Mouse (Mus musculus) testis, adult 2 months (tissue): ENCODE measurements around the gene Saa2. TPM values are rescaled to one million over a fixed set of nuclear protein-coding genes. Genes with fewer than 3 reads are reported as not detected.

ENCODE experiments used
- H3K27ac ChIP-seq: fragments of 200-500 bp; 2 replicates; pipeline ENCODE4 v1.5.1; 2012; ENCODE audit warnings: low read depth, low read length; ENCODE audit not compliant: control insufficient read depth, insufficient read depth
- H3K27me3 ChIP-seq: fragments of 200-500 bp; 2 replicates; pipeline ENCODE4 v1.6.1; 2012; ENCODE audit warnings: mild to moderate bottlenecking, low read length, moderate library complexity; ENCODE audit not compliant: control insufficient read depth, insufficient read depth
- H3K36me3 ChIP-seq: fragments of 200-500 bp; 2 replicates; pipeline ENCODE4 v1.6.1; 2012; ENCODE audit warnings: mild to moderate bottlenecking, low read length; ENCODE audit not compliant: control insufficient read depth, insufficient read depth
- H3K4me1 ChIP-seq: fragments of 200-500 bp; 2 replicates; pipeline ENCODE4 v1.6.1; 2012; ENCODE audit warnings: low read length; ENCODE audit not compliant: control insufficient read depth, insufficient read depth
- H3K4me3 ChIP-seq: fragments of 200-500 bp; 2 replicates; pipeline ENCODE4 v1.5.1; 2012; ENCODE audit warnings: low read depth, mild to moderate bottlenecking, low read length, moderate library complexity, mixed read lengths; ENCODE audit not compliant: control insufficient read depth
- CTCF ChIP-seq: fragments of 200-500 bp; IDR thresholded peaks from 2 replicates; pipeline ENCODE4 v1.5.1; 2012; ENCODE audit warnings: low read depth, mild to moderate bottlenecking, inconsistent platforms, low read length, moderate library complexity; ENCODE audit not compliant: control insufficient read depth, insufficient read depth, insufficient replicate concordance
- POLR2A ChIP-seq: fragments of 200-500 bp; IDR thresholded peaks from 2 replicates; pipeline ENCODE4 v1.6.1; 2012; ENCODE audit warnings: low read depth, mild to moderate bottlenecking, inconsistent platforms, low read length, moderate library complexity; ENCODE audit not compliant: control insufficient read depth
- polyA plus RNA-seq: library from polyadenylated mRNA; depleted of rRNA; stranded (reverse); fragments of >200 nt; gene quantifications from 2 replicates; pipeline ENCODE4 v1.2.3, GENCODE M21; 2012; rRNA removed

The Saa2 gene
- polyA plus RNA-seq: not detected in 2 replicates

DNA sequence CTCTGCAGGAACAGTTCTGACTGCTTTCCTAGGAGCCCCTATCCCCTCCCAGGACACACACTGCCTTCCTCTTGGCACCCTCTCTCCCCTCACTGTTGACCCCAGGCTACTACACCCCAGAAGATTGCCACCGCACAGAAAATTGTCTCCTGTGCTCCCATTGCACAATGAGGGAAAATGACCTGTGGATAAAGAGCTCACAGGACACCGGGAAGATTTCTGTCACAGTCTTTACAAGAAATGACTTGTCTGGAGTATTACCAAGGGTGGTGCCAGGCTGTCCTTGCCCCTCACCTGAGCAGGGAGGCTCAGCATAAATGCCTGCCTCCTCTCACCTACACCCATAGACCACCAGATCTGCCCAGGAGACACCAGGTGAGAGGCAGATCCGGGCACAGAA lies at the start of gene Saa2:
TSS of gene Saa2 (plus strand) at position 301 of the 400 bp plus-strand sequence.
- no peak within 1 kb of the TSS for H3K4me3 ChIP-seq
- no peaks in the 10 kb centered on the region for H3K4me1 ChIP-seq
- H3K36me3 ChIP-seq: no peaks in the 10 kb centered on the region
- TF ChIP-seq CTCF (no peak), POLR2A (no peak)
- H3K27me3 ChIP-seq: no peaks in the 10 kb centered on the region
- no peak within 1 kb of the TSS for H3K27ac ChIP-seq

DNA sequence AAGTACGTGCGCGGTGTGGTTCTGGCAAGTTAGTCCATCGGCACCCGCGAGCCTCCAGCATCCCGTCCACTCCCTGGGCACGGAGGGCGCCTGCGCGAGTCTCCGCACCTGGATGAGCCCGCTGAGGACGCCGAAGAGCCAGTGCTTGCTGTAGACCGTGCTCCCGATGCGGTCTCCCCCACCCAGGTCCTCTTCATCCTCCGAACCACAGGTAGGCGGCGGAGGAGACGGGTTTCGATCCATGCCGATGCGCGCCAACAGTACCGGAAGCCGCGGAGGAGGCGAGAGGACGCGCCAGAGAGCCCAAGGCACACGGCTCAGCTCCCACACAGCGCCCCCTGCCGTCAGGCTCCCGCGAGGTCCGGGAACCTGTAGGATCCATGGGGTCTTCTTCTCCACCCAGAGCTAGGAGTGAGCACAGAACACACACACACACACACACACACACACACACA lies 41.2 kb upstream of the Saa2 start, which contains the start of gene Saal1:
TSS of gene Saal1 (minus strand) at position 291 of the 455 bp plus-strand sequence.
- H3K36me3 ChIP-seq: no peaks in the 10 kb centered on the region; the same call in none of the 2 replicates
- TF ChIP-seq CTCF (peak; percentile 96), POLR2A (peak; percentile 67)
- H3K4me1 ChIP-seq: no peaks in the 10 kb centered on the region; the same call in 1 of the 2 replicates
- no peaks in the 10 kb centered on the region for H3K27me3 ChIP-seq
- peak within 1 kb of the TSS; percentile 99 for H3K4me3 ChIP-seq
- peak within 1 kb of the TSS; percentile 96 for H3K27ac ChIP-seq

DNA sequence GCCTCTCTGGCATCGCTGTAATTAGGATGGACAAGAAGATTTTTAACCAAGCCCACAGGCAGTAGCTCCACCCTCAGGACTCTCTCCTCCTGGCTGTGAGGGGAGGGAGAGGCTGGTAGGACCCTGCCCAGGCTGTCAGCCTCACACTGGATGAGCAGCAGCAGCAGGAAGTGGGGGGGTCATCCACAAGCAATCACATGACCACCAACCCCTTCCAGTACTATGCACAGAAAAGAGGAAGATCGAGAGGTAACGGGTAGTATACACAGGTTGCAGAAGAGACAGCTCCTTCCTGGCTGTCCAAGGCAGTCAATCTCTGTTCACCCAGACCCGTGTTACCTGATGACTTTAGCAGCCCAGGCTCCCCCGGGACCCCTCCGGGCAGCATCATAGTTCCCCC lies 39.3 kb upstream of the Saa2 start:
- H3K4me3 ChIP-seq: no peak overlapping the region
- H3K27ac ChIP-seq: no peak overlapping the region
- H3K36me3 ChIP-seq: no peaks in the 10 kb centered on the region; the same call in none of the 2 replicates
- H3K4me1 ChIP-seq: no peaks in the 10 kb centered on the region; the same call in 1 of the 2 replicates
- TF ChIP-seq POLR2A (no peak), CTCF (no peak)
- no peaks in the 10 kb centered on the region for H3K27me3 ChIP-seq

DNA sequence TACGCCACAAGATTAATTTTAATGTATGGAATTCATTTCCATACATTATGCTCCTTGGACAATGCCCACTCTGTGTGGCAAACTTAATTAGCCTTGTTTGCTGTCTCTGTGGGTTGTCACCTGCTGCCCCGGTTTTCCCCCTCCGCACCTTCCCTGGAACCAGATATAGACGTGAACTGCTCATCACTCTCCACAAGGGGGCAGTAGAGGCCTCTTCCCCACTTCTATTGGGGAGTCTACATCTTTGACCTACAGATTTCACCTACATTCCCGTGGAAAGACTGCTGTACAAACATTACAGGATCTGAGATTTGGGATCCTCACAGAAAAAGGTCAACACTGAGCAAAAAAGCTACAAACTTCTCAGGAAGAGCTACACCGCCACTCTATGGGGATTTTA lies 37.1 kb upstream of the Saa2 start:
- no peak overlapping the region for H3K4me3 ChIP-seq
- no peaks in the 10 kb centered on the region; the same call in 1 of the 2 replicates for H3K4me1 ChIP-seq
- no peak for TF ChIP-seq POLR2A
- TF ChIP-seq CTCF: peak; percentile 72; the same call in 1 of the 2 replicates
- H3K27ac ChIP-seq: no peak overlapping the region
- H3K27me3 ChIP-seq: no peaks in the 10 kb centered on the region
- H3K36me3 ChIP-seq: no peaks in the 10 kb centered on the region

DNA sequence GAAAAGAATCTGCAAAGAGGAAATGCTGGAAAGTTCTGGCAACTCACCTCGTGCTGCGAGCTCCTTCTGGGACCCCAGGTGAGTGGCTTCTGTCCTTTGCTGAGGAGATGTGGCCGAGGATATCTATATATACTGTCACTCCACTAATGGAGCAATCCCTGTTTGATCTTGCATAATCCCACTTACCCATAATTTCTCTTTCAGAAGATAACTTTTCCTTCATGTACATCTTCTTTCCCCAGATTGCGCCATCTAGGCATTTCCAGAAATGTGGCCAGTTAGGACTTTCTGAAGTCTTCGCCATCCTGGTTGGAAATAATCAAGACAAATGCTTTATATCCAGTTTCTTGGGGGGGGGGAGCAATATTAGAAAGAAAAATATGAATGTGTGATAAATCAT lies 36.0 kb upstream of the Saa2 start, which contains the start of gene Saa3:
TSS of gene Saa3 (minus strand) at position 101 of the 400 bp plus-strand sequence.
- Histone ChIP-seq H3K4me1 (no peaks in the 10 kb centered on the region; the same call in none of the 2 replicates), H3K36me3 (no peaks in the 10 kb centered on the region), H3K27ac (no peak within 1 kb of the TSS), H3K27me3 (no peaks in the 10 kb centered on the region), H3K4me3 (no peak within 1 kb of the TSS)
- TF ChIP-seq POLR2A (no peak), CTCF (no peak)

DNA sequence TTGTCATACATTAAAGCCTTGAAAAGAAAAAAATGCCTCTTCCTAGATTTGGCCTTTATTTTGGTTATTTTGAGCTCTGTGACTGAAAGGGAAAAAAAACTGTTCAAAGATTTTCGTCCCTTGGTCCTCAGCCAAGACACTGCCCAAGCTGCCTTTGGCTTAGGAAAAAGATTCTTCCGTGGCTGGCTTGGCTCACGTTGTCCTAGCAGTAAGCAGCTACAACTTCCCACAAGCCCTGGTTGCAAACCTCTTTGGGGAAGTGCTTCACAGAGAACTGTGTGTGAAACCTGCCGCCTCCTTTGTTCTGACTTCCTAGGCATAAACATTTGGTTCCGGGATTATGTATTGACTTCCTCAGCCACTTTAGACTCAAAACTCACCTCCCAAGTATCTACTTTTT lies 34.7 kb upstream of the Saa2 start:
- Histone ChIP-seq H3K4me3 (no peak overlapping the region), H3K36me3 (no peaks in the 10 kb centered on the region), H3K4me1 (no peaks in the 10 kb centered on the region; the same call in none of the 2 replicates), H3K27ac (no peak overlapping the region), H3K27me3 (no peaks in the 10 kb centered on the region)
- no peak for TF ChIP-seq CTCF
- TF ChIP-seq POLR2A: no peak

DNA sequence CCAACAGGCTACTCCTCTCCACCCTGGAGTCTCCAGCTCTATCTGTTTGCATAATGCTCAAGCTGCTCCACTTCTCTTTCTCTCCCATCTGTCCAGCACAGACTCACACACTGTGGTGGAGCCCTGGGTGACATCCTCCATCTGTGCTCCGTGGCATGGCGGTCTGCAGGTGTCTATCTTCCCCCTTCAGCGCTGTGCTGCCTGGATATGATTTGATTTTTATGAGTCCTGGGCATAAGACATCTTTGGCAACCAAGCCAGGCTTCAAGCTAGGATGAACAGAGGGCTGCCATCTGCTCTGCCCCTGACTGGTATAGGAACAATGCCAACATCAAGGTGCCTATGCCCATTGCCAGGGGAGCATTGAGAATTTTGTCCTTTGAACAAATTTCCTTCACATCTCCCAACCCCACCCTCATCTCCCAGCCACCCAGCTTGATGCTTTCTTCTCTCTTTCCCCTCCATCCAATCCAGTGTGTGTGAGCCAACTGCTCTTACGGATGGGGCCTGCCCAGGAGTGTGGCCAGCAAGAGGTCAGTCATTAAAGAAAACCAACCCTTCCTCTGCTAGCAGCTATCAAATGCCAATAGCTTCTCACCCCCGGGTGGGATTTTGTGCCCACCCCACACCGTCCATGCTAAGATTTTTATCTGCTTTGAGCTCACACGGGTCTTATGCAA lies 32.9 kb upstream of the Saa2 start:
- no peak overlapping the region for H3K4me3 ChIP-seq
- no peaks in the 10 kb centered on the region; the same call in none of the 2 replicates for H3K4me1 ChIP-seq
- H3K27ac ChIP-seq: no peak overlapping the region
- no peaks in the 10 kb centered on the region for H3K36me3 ChIP-seq
- no peaks in the 10 kb centered on the region for H3K27me3 ChIP-seq
- TF ChIP-seq POLR2A (no peak), CTCF (no peak)
